Mouse (Mus musculus): Measurements from ENCODE around the gene Frem3.

The Frem3 gene

GRCm38 (mm10) chr8:80610549-80611440 is at the start of gene Frem3:
Gene Frem3, plus strand, starts transcription at chr8:80611080.
- no peak for DNase-seq

- DNase-seq, result no peak
These were observed 46.6 kb upstream of the Frem3 start for GRCm38 (mm10) chr8:80564205-80564839.

- no peak for DNase-seq
These were observed 43.4 kb upstream of the Frem3 start for GRCm38 (mm10) chr8:80567471-80567870.

GRCm38 (mm10) chr8:80568243-80568995 is 42.5 kb upstream of the Frem3 start:
- no peak for DNase-seq

- no peak for DNase-seq
These were observed 38.3 kb upstream of the Frem3 start for GRCm38 (mm10) chr8:80572417-80573061.

- DNase-seq, result no peak
These were observed 33.8 kb upstream of the Frem3 start for GRCm38 (mm10) chr8:80577126-80577525.

- DNase-seq, result no peak
These were observed 31.8 kb upstream of the Frem3 start for GRCm38 (mm10) chr8:80579038-80579437.

GRCm38 (mm10) chr8:80592626-80593025 is 18.3 kb upstream of the Frem3 start:
- DNase-seq, result no peak

- peak in 1 of 2 experiments; percentile 2 for DNase-seq
These were observed 10.2 kb upstream of the Frem3 start for GRCm38 (mm10) chr8:80600600-80601170.

- no peak for DNase-seq
These were observed 9.0 kb upstream of the Frem3 start for GRCm38 (mm10) chr8:80601886-80602285.

- no peak for DNase-seq
These were observed 3.8 kb upstream of the Frem3 start for GRCm38 (mm10) chr8:80607082-80607481.

GRCm38 (mm10) chr8:80611441-80611751 is 516 bp downstream of the Frem3 start:
- no peak for DNase-seq

- no peak for DNase-seq
These were observed 8.9 kb downstream of the Frem3 start for GRCm38 (mm10) chr8:80619787-80620186.

GRCm38 (mm10) chr8:80647394-80647793 is 36.5 kb downstream of the Frem3 start:
- no peak for DNase-seq

GRCm38 (mm10) chr8:80657639-80658038 is 46.8 kb downstream of the Frem3 start:
- no peak for DNase-seq

GRCm38 (mm10) chr8:80661055-80661454 is 50.2 kb downstream of the Frem3 start:
- no peak for DNase-seq

- no peak for DNase-seq
These were observed 52.6 kb downstream of the Frem3 start for GRCm38 (mm10) chr8:80663476-80663875.

- DNase-seq, result no peak
These were observed 58.5 kb downstream of the Frem3 start for GRCm38 (mm10) chr8:80669277-80669901.

- no peak for DNase-seq
These were observed 71.7 kb downstream of the Frem3 start for GRCm38 (mm10) chr8:80682594-80682993.

- no peak for DNase-seq
These were observed 73.0 kb downstream of the Frem3 start for GRCm38 (mm10) chr8:80683756-80684335.

- peak; percentile 75 to 84 for DNase-seq
These were observed 77.3 kb downstream of the Frem3 start for GRCm38 (mm10) chr8:80688141-80688540.

Data from kidney, postnatal 25 days (tissue).